Mouse (Mus musculus) left cerebral cortex, postnatal 25 days (tissue): ENCODE results near the gene Gm20736. TPM values are rescaled to one million over a fixed set of nuclear protein-coding genes. Genes with fewer than 3 reads are reported as not detected.
"Not testable (repeated sequence)": the region's sequence is repeated elsewhere in the genome, so short reads cannot be mapped to it uniquely, and the experiment has no call there.

Experiments used
- DNase-seq, 2 experiments: peaks; one replicate each; pipeline ENCODE4 v3.0.0; 2022; ENCODE audit warnings: low spot score in 2 of 2, mixed read lengths in 1 of 2
- intact Hi-C: fragments of 180-260 bp; cut with DNase I; formaldehyde crosslinking; loops from one replicate; pipeline ENCODE4 v1.15.1; 2025
- total RNA-seq, 2 experiments: library from RNA; stranded (reverse); gene quantifications; 2 replicates each; pipeline ENCODE4 v1.2.3; 2021

Gm20736 gene
- not detected for total RNA-seq

GRCm38 (mm10) chrY:65377390-65377789 lies at the start of gene Gm20736:
Gm20736 (plus strand) TSS chrY:65377690.
- intact Hi-C loops, DNase-seq: not testable (repeated sequence)

Other genes with a start within 250 kb of the Gm20736 start
- gene Gm20924, start 170.2 kb upstream of the Gm20736 start, total RNA-seq = not detected